Mouse (Mus musculus) neural tube, embryonic 15.5 days (tissue): ENCODE results near the gene Vsnl1. TPM values are rescaled to one million over a fixed set of nuclear protein-coding genes. Genes with fewer than 3 reads are reported as not detected.

Source experiments
- ATAC-seq: fragments of 200-750 bp; cut with Nextera tagmentation; 2 replicates; pipeline ENCODE4 v1.8.0; 2017; ENCODE audit warnings: mild to moderate bottlenecking, moderate TSS enrichment, moderate library complexity; ENCODE audit not compliant: low FRiP score
- H3K27ac ChIP-seq: fragments of 300-500 bp; sonication (generic); replicated peaks from 2 replicates; pipeline ENCODE4 v1.5.1; 2015; ENCODE audit warnings: mild to moderate bottlenecking, inconsistent platforms
- H3K27me3 ChIP-seq: fragments of 300-500 bp; sonication (generic); replicated peaks from 2 replicates; pipeline ENCODE4 v1.6.1; 2015; ENCODE audit warnings: inconsistent platforms
- H3K36me3 ChIP-seq: fragments of 300-500 bp; sonication (generic); 2 replicates; pipeline ENCODE4 v1.6.1; 2015; ENCODE audit warnings: inconsistent platforms
- H3K4me1 ChIP-seq: fragments of 300-500 bp; sonication (generic); 2 replicates; pipeline ENCODE4 v1.6.1; 2015; ENCODE audit warnings: inconsistent platforms
- H3K4me2 ChIP-seq: fragments of 300-500 bp; sonication (generic); 2 replicates; pipeline ENCODE4 v1.6.1; 2015; ENCODE audit warnings: inconsistent platforms, mild to moderate bottlenecking, moderate library complexity
- H3K4me3 ChIP-seq: fragments of 300-500 bp; sonication (generic); replicated peaks from 2 replicates; pipeline ENCODE4 v1.5.1; 2015; ENCODE audit warnings: mild to moderate bottlenecking, inconsistent platforms
- H3K9ac ChIP-seq: fragments of 300-500 bp; sonication (generic); replicated peaks from 2 replicates; pipeline ENCODE4 v1.6.1; 2015; ENCODE audit warnings: mild to moderate bottlenecking, inconsistent platforms
- H3K9me3 ChIP-seq: fragments of 300-500 bp; sonication (generic); replicated peaks from 2 replicates; pipeline ENCODE4 v1.6.1; 2016; ENCODE audit warnings: inconsistent platforms
- WGBS: fragments of 180-500 bp; shearing (Covaris S2); methylation state at CpG from one replicate; pipeline ENCODE4 v1.1.7; 2015; ENCODE audit warnings: mixed read lengths; 5-methylcytosine and 5-hydroxymethylcytosine counted together
- polyA plus RNA-seq: library from polyadenylated mRNA; unstranded; fragments of >200 nt; fragmentation: Nextera tagmentation; extraction: Ambion mirVana; gene quantifications from 2 replicates; pipeline ENCODE4 v1.2.1, GENCODE M21; 2015

The Vsnl1 gene
- polyA plus RNA-seq, 1 experiment from 2014 or later = 148 TPM

- H3K4me3 ChIP-seq = peak overlapping the region; percentile 21
- 38% methylated on average over 1 of the region's 1 CpGs for WGBS
- 0 out of 2 replicates have a peak overlapping the region, but pooled peaks have one; percentile 30 for H3K9ac ChIP-seq
- no peak overlapping the region for H3K27ac ChIP-seq
- peaks cover 2% of the 10 kb centered on the region; the same call in 1 of the 2 replicates for H3K27me3 ChIP-seq
- H3K4me1 ChIP-seq = peaks cover 25% of the 10 kb centered on the region
- H3K36me3 ChIP-seq = no peaks in the 10 kb centered on the region
- peak overlapping the region; percentile 49 for H3K4me2 ChIP-seq
- no peaks in the 10 kb centered on the region for H3K9me3 ChIP-seq
- no peak for ATAC-seq
Measured at GRCm38 (mm10) chr12:11433716-11434115, 2.7 kb downstream of the Vsnl1 start.

DNA sequence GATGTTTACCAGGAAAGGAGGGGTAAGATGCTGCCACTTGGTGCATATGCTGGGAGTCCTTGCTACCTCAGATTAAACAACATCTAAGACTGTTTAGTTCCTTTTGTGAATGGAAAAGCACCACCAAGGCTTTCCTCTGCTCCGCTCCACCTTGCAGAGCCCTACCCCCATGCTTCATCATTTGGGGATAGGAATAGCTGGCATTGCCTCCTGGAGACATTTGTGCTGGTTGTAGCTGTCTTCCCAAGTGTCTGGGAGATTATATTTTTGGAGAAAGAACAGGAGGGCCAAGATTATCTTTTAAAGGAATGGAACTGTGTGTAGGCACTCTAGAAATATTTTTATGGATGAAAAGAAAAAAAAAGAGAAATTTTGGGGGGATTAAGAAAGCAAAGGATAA is 3.3 kb downstream of the Vsnl1 start:
- Histone ChIP-seq H3K9ac (no peak overlapping the region), H3K4me3 (no peak overlapping the region; the same call in 1 of the 2 replicates)
- ATAC-seq = no peak

GRCm38 (mm10) chr12:11427396-11427795 is 9.0 kb downstream of the Vsnl1 start:
- Histone ChIP-seq H3K9ac (no peak overlapping the region), H3K36me3 (no peaks in the 10 kb centered on the region), H3K4me3 (no peak overlapping the region), H3K27ac (no peak overlapping the region), H3K4me2 (no peak overlapping the region), H3K4me1 (no peaks in the 10 kb centered on the region), H3K9me3 (no peaks in the 10 kb centered on the region), H3K27me3 (no peaks in the 10 kb centered on the region)
- no peak for ATAC-seq
- WGBS = 74% methylated on average over 4 of the region's 4 CpGs

More for the DNA sequence above, 3.3 kb downstream of the Vsnl1 start:
- Histone ChIP-seq H3K36me3 (no peaks in the 10 kb centered on the region), H3K9me3 (no peaks in the 10 kb centered on the region), H3K27ac (no peak overlapping the region), H3K4me1 (peaks cover 24% of the 10 kb centered on the region), H3K27me3 (no peaks in the 10 kb centered on the region), H3K4me2 (peak overlapping the region; percentile 49)
- 97% methylated on average over 1 of the region's 1 CpGs for WGBS

DNA sequence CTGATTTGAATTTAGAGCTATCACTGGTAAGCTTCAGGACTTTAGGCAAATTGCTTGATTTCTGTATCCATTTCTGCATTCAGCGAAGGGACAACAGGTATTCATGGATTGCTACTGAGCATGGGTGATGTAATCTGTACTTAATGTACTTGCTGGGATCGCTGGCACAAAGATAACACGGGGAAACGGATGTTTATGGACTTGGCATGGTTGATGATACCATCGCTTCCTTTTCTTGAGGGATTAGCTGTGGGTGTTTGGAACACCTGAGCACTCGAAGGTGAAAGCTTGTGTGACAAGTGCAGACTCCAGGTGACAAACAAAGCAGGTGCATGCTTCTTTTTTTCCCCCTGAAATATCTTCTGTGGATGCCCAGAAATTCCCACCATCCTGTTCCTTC is 18.3 kb downstream of the Vsnl1 start:
- peaks cover 2% of the 10 kb centered on the region; the same call in 1 of the 2 replicates for H3K36me3 ChIP-seq
- H3K4me2 ChIP-seq = no peak overlapping the region
- H3K27me3 ChIP-seq = no peaks in the 10 kb centered on the region
- no peak overlapping the region for H3K4me3 ChIP-seq
- H3K9ac ChIP-seq = no peak overlapping the region
- H3K27ac ChIP-seq = no peak overlapping the region
- H3K9me3 ChIP-seq = no peaks in the 10 kb centered on the region
- 84% methylated on average over 6 of the region's 6 CpGs for WGBS
- no peak for ATAC-seq
- H3K4me1 ChIP-seq = no peaks in the 10 kb centered on the region

- Histone ChIP-seq H3K27me3 (no peaks in the 10 kb centered on the region), H3K36me3 (no peaks in the 10 kb centered on the region), H3K4me1 (no peaks in the 10 kb centered on the region), H3K4me2 (no peak overlapping the region), H3K4me3 (no peak overlapping the region), H3K9ac (no peak overlapping the region), H3K9me3 (no peaks in the 10 kb centered on the region), H3K27ac (no peak overlapping the region)
- WGBS = 90% methylated on average over 4 of the region's 4 CpGs
- ATAC-seq = no peak
Measured at GRCm38 (mm10) chr12:11407679-11408078, 28.7 kb downstream of the Vsnl1 start.

DNA sequence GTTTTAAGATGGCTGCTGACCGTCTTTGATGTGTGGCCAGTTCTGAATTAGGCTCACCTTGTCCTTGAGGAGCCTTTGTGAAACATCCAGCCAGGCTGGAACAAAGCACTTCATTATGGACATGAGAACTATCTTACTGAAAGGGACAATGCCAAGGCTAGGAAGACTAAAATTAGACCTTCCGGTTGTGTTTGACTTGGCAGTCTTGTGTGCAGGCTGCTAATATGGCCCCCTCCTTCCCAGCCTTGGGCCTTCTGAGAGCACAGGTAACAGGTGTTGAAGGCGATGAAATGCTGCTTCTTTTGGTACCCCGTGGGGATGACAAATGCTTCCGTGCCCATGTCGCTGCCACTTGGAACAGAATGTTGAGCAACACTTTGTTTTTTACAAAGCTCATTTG is 37.6 kb downstream of the Vsnl1 start:
- Histone ChIP-seq H3K4me1 (no peaks in the 10 kb centered on the region), H3K9ac (no peak overlapping the region), H3K27ac (no peak overlapping the region), H3K36me3 (no peaks in the 10 kb centered on the region), H3K9me3 (no peaks in the 10 kb centered on the region), H3K4me3 (no peak overlapping the region), H3K4me2 (no peak overlapping the region), H3K27me3 (no peaks in the 10 kb centered on the region)
- no peak for ATAC-seq
- 94% methylated on average over 6 of the region's 6 CpGs for WGBS

DNA sequence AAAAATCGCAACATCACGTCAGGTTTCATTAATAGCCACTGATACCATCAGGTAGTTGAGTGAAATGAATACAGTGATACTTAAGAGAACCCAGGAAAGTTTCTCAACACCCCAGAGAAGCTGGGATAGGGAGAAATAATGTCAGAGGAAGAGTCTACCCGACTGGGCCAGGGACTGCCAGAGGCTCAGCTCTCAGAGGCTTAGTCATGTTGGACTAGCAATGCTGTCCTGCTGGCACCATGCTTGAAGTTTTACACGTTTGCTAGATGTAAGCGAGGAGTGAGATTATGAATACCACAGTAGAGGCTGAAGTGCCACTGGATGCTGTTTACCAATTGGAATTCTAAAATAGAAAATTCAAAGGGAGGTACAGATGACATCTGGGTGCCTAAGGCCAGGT is 39.4 kb downstream of the Vsnl1 start:
- Histone ChIP-seq H3K27me3 (no peaks in the 10 kb centered on the region), H3K9me3 (no peaks in the 10 kb centered on the region), H3K36me3 (no peaks in the 10 kb centered on the region), H3K9ac (no peak overlapping the region), H3K4me2 (no peak overlapping the region), H3K4me3 (no peak overlapping the region), H3K4me1 (no peaks in the 10 kb centered on the region), H3K27ac (no peak overlapping the region)
- 94% methylated on average over 5 of the region's 5 CpGs for WGBS
- ATAC-seq = no peak

- no peak overlapping the region for H3K27ac ChIP-seq
- no peak overlapping the region for H3K9ac ChIP-seq
- H3K27me3 ChIP-seq = no peaks in the 10 kb centered on the region
- H3K4me1 ChIP-seq = 0 out of 2 replicates have a peak, but pooled peaks cover 6% of the 10 kb centered on the region
- WGBS = 82% methylated on average over 2 of the region's 2 CpGs
- no peaks in the 10 kb centered on the region for H3K9me3 ChIP-seq
- no peak for ATAC-seq
- H3K4me2 ChIP-seq = no peak overlapping the region
- H3K36me3 ChIP-seq = no peaks in the 10 kb centered on the region
- no peak overlapping the region for H3K4me3 ChIP-seq
Measured at GRCm38 (mm10) chr12:11395470-11395869, 40.9 kb downstream of the Vsnl1 start.

GRCm38 (mm10) chr12:11392525-11392924 is 43.9 kb downstream of the Vsnl1 start:
- Histone ChIP-seq H3K36me3 (no peaks in the 10 kb centered on the region), H3K4me2 (no peak overlapping the region), H3K9me3 (no peaks in the 10 kb centered on the region), H3K9ac (no peak overlapping the region), H3K27me3 (no peaks in the 10 kb centered on the region), H3K4me3 (no peak overlapping the region), H3K4me1 (0 out of 2 replicates have a peak, but pooled peaks cover 6% of the 10 kb centered on the region), H3K27ac (no peak overlapping the region)
- 53% methylated on average over 1 of the region's 1 CpGs for WGBS
- ATAC-seq = no peak

- H3K9me3 ChIP-seq = no peaks in the 10 kb centered on the region
- no peaks in the 10 kb centered on the region for H3K36me3 ChIP-seq
- H3K27ac ChIP-seq = no peak overlapping the region
- H3K4me2 ChIP-seq = no peak overlapping the region
- no peak overlapping the region for H3K4me3 ChIP-seq
- 65% methylated on average over 7 of the region's 7 CpGs for WGBS
- peak; percentile 48; the same call in 1 of the 2 replicates for ATAC-seq
- no peak overlapping the region for H3K9ac ChIP-seq
- H3K4me1 ChIP-seq = 0 out of 2 replicates have a peak, but pooled peaks cover 6% of the 10 kb centered on the region
- no peaks in the 10 kb centered on the region for H3K27me3 ChIP-seq
Measured at GRCm38 (mm10) chr12:11391244-11391949, 45.0 kb downstream of the Vsnl1 start.

DNA sequence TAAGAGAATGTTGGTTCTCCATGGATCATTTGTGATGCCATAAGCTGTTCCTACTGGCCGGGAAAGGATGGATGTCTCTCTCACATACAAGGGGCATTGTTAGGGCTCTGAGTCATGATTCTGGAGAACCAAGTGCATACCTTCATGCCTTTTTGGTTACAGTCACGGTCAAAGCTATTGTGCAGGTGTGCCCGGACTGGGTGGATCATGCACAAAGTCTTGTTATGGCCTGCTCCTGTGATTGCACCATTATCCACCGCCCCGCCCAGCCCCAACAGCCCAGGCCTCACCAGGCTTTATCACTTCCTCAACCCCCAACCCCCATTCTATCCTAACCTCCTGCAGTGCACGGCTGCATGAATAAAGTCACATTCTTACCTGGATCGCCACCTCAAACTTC is 47.3 kb downstream of the Vsnl1 start:
- H3K9ac ChIP-seq = no peak overlapping the region
- ATAC-seq = no peak
- 86% methylated on average over 7 of the region's 7 CpGs for WGBS
- 0 out of 2 replicates have a peak, but pooled peaks cover 6% of the 10 kb centered on the region for H3K4me1 ChIP-seq
- H3K27ac ChIP-seq = no peak overlapping the region
- no peaks in the 10 kb centered on the region for H3K27me3 ChIP-seq
- no peak overlapping the region for H3K4me2 ChIP-seq
- H3K4me3 ChIP-seq = no peak overlapping the region
- no peaks in the 10 kb centered on the region for H3K9me3 ChIP-seq
- no peaks in the 10 kb centered on the region for H3K36me3 ChIP-seq

DNA sequence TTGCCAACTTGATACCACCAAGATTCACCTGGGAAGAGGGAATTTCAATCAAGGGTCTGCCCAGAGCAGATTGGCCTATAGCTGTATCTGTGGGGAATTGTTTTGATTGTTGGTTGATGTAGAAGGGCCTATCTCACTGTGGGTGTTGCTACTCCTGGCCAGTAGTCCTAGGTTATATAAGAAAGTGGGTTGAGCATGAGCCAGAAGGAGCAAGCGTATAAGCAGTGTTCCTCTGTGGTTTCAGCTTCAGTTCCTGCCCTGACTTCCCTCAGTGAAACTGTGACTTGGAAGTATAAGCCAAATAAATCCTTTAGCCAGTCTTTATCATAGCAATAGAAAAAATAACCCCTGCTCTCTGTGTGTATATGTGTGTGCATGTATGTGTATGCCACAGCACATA is 51.7 kb downstream of the Vsnl1 start:
- ATAC-seq = no peak
- Histone ChIP-seq H3K27me3 (no peaks in the 10 kb centered on the region), H3K4me2 (no peak overlapping the region), H3K4me1 (no peaks in the 10 kb centered on the region), H3K4me3 (no peak overlapping the region), H3K9ac (no peak overlapping the region), H3K36me3 (peaks cover 10% of the 10 kb centered on the region; the same call in 1 of the 2 replicates), H3K9me3 (no peaks in the 10 kb centered on the region), H3K27ac (no peak overlapping the region)
- WGBS = 80% methylated on average over 1 of the region's 1 CpGs
